Comparison of ENCODE assay signal across 8 mouse cellular contexts in genomic region chr13:51202844-51203173, GRCm38 (mm10). TPM values are rescaled to one million over a fixed set of nuclear protein-coding genes. Genes with fewer than 3 reads are reported as not detected.
DNase-seq lines count a peak whose midpoint lies in the region; ATAC-seq and TF ChIP-seq lines count a peak whose summit lies in the region.
"Not testable (repeated sequence)": the region's sequence is repeated elsewhere in the genome, so short reads cannot be mapped to it uniquely, and the experiment has no call there.

No protein-coding gene starts in this region.

- H3K9ac ChIP-seq in neural tube, embryonic 13.5 days = peak overlapping the region; percentile 43; the same call in 1 of the 2 replicates
- H3K9ac ChIP-seq in stomach, postnatal 0 days (ENCODE audit: low read length) = not testable (repeated sequence)

- not testable (repeated sequence) for H3K27me3 ChIP-seq in G1E (ENCODE audit: insufficient read depth, low read length); neural tube, embryonic 13.5 days; stomach, postnatal 0 days (ENCODE audit: control insufficient read depth, insufficient read depth, low read length)

- peak overlapping the region; percentile 62; the same call in 1 of the 2 replicates for H3K27ac ChIP-seq in layer of hippocampus, adult 2 months
- not testable (repeated sequence) for H3K27ac ChIP-seq in neural tube, embryonic 13.5 days (replicated peaks); stomach, postnatal 0 days (replicated peaks)

- not testable (repeated sequence) for TF ChIP-seq CTCF in G1E (IDR thresholded peaks at IDR 0.05; ENCODE audit: low read depth, low read length); stomach, postnatal 0 days (IDR thresholded peaks at IDR 0.05; ENCODE audit: low read depth)
- peak; percentile 40; the same call in 1 of the 2 replicates for TF ChIP-seq CTCF in layer of hippocampus, adult 2 months (conservative IDR thresholded peaks at IDR 0.05)

- H3K4me1 ChIP-seq in G1E (ENCODE audit: insufficient read depth, low read depth, low read length); neural tube, embryonic 13.5 days (replicated peaks); stomach, postnatal 0 days (replicated peaks; ENCODE audit: control insufficient read depth, insufficient read depth): not testable (repeated sequence)

- H3K9me3 ChIP-seq in G1E (replicated peaks); neural tube, embryonic 13.5 days; stomach, postnatal 0 days (ENCODE audit: control insufficient read depth, low read length): not testable (repeated sequence)

- 5% methylated on average over 28 of the region's 28 CpGs for WGBS in neural tube, embryonic 13.5 days
- 8% methylated on average over 28 of the region's 28 CpGs for WGBS in stomach, postnatal 0 days

- ATAC-seq in G1E (ENCODE audit: extremely low read depth, insufficient number of reproducible peaks, low FRiP score, poor library complexity, severe bottlenecking) = peak; percentile 57
- peak; percentile 37; the same call in 1 of the 2 replicates for ATAC-seq in neural tube, embryonic 13.5 days (ENCODE audit: low read depth)
- peak; percentile 47; the same call in 1 of the 2 replicates for ATAC-seq in stomach, postnatal 0 days (ENCODE audit: low FRiP score, low TSS enrichment)

- DNase-seq in G1E (ENCODE audit: low spot score) = not testable (repeated sequence)
- DNase-seq in cerebellum, adult 9-10 months = peak; percentile 52
- peak; percentile 32 to 58 for DNase-seq in frontal cortex, postnatal 10 days (ENCODE audit: low spot score in 2 of 2)
- DNase-seq in heart, postnatal 4 days = peak; percentile 58
- DNase-seq in layer of hippocampus, adult 2 months (ENCODE audit: low spot score in 2 of 2) = peak in 1 of 2 experiments; percentile 47
- DNase-seq in lung, adult 18-20 months = peak; percentile 28 to 39
- peak; percentile 20 for DNase-seq in stomach, postnatal 0 days (ENCODE audit: low spot score)

- H3K4me3 ChIP-seq in G1E (ENCODE audit: low read depth, low read length) = peak overlapping the region; percentile 65
- peak overlapping the region; percentile 51 for H3K4me3 ChIP-seq in layer of hippocampus, adult 2 months
- peak overlapping the region; percentile 33 for H3K4me3 ChIP-seq in neural tube, embryonic 13.5 days
- H3K4me3 ChIP-seq in stomach, postnatal 0 days (ENCODE audit: low read depth, low read length) = not testable (repeated sequence)

- peak overlapping the region; percentile 57 for H3K4me2 ChIP-seq in neural tube, embryonic 13.5 days
- H3K4me2 ChIP-seq in stomach, postnatal 0 days (replicated peaks; ENCODE audit: low read depth) = peak overlapping the region; percentile 42

- not testable (repeated sequence) for H3K36me3 ChIP-seq in G1E (replicated peaks); neural tube, embryonic 13.5 days; stomach, postnatal 0 days (ENCODE audit: control insufficient read depth, insufficient read depth, low read length)

- not testable (repeated sequence) for TF ChIP-seq EP300 in stomach, postnatal 0 days (optimal IDR thresholded peaks at IDR 0.05)

RNA-seq across cellular contexts. Expression of gene Nxnl2, which starts 32.0 kb away (rescaled TPM):
- not detected in 2 replicates for total RNA-seq in G1E (2014; fragmentation: Nextera tagmentation)
- total RNA-seq in G1E (2017) = 0.05 and 0.12 TPM in 2 replicates
- polyA plus RNA-seq in G1E (2012) = 0.04 TPM in 1 of 2 replicates, not detected in the other
- 1 to 10 TPM; 1.6 to 1.7 TPM for total RNA-seq in heart, postnatal 4 days (2021)
- under 1 TPM in 1 of 2 experiments, not detected in 1; 0.31 TPM for total RNA-seq in layer of hippocampus, adult 2 months (2021)
- 0.50 and 0.92 TPM in 2 replicates for polyA plus RNA-seq in neural tube, embryonic 13.5 days (2015; fragmentation: Nextera tagmentation; extraction: Ambion mirVana)
- polyA plus RNA-seq in stomach, postnatal 0 days (2015; fragmentation: Nextera tagmentation; extraction: Ambion mirVana) = 4.3 and 4.6 TPM in 2 replicates
